Mouse (Mus musculus) layer of hippocampus, adult 2 months (tissue): ENCODE measurements around the gene Hes2. TPM values are rescaled to one million over a fixed set of nuclear protein-coding genes. Genes with fewer than 3 reads are reported as not detected.
A peak's percentile ranks its signal among the peaks of the same experiment; 100 is the strongest.

ENCODE experiments used
- DNase-seq, 2 experiments: peaks; one replicate each; pipeline ENCODE4 v3.0.0; 2022; ENCODE audit warnings: low spot score in 2 of 2
- H3K27ac ChIP-seq: fragments of 200-600 bp; 2 replicates; pipeline ENCODE4 v1.8.1; 2022
- H3K4me3 ChIP-seq: fragments of 200-600 bp; 2 replicates; pipeline ENCODE4 v1.8.1; 2022; ENCODE audit warnings: mild to moderate bottlenecking
- CTCF ChIP-seq: fragments of 200-600 bp; conservative IDR thresholded peaks from 2 replicates; pipeline ENCODE4 v1.8.1; 2022; ENCODE audit warnings: antibody characterized with exemption, mild to moderate bottlenecking, moderate library complexity
- total RNA-seq, 2 experiments: library from RNA; stranded (reverse); gene quantifications; 2 replicates each; pipeline ENCODE4 v1.2.3; 2021

Hes2 gene
- total RNA-seq, 2 experiments from 2014 or later: not detected

DNA sequence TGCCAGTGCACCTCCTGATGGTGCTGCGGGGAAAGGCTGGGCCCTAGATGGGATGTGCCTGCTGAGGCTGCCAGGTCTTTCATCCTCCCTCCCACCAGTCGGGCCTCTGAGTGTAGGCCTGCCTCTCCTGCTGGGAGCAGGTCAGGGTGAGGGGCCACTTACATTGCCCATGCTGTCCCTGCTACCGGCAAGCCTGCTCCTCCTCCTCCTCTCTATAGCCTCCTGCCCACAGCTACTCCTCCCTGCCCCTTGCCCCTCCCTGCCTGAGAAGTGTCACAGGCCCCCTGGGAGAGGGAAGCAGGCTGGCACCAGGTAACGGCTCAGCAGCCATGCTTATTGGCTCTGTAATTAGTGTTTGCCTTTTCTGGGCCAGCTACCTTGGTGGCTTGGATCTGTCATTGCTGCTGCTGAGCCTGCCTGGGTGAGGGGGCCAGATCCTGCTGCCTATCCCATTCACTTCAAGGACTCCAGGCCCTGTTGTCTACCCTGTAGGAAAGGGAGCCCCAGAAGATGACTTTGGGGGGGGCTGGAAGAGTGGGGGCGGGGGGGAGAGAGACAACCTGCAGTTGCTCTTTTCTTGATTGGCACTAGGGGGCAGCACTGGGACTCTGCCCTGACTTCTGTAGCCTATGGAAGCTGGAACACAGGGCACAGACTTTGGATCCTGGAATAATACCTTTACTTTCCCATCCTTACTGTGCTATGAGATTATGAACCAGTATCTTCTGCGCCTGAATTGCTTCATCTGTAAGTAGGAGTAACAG, 22.4 kb upstream of the Hes2 start:
- peak; percentile 85 for TF ChIP-seq CTCF
- no peak overlapping the region for H3K27ac ChIP-seq
- DNase-seq: peak in 1 of 2 experiments; percentile 50
- H3K4me3 ChIP-seq: no peak overlapping the region

DNA sequence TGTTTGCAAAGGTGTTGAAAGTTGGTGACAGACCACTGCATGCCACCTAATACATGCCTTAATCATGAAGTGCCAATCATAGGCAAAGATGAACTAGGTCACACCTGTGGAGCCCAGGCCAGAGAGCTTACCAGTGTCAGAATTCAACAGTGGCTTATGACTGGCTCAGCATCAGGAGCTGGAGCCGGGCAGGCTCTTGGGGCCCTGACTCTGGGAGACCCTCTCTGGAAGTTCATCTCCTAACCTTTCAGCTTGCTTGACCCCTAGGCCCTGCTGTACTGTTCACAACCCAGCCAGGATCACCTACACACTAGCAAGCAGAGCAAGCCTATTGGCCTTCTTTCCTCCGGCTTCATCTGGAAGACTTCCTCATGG, 21.8 kb upstream of the Hes2 start:
- 0 out of 2 replicates have a peak, but pooled peaks have one; percentile 2 for TF ChIP-seq CTCF

DNA sequence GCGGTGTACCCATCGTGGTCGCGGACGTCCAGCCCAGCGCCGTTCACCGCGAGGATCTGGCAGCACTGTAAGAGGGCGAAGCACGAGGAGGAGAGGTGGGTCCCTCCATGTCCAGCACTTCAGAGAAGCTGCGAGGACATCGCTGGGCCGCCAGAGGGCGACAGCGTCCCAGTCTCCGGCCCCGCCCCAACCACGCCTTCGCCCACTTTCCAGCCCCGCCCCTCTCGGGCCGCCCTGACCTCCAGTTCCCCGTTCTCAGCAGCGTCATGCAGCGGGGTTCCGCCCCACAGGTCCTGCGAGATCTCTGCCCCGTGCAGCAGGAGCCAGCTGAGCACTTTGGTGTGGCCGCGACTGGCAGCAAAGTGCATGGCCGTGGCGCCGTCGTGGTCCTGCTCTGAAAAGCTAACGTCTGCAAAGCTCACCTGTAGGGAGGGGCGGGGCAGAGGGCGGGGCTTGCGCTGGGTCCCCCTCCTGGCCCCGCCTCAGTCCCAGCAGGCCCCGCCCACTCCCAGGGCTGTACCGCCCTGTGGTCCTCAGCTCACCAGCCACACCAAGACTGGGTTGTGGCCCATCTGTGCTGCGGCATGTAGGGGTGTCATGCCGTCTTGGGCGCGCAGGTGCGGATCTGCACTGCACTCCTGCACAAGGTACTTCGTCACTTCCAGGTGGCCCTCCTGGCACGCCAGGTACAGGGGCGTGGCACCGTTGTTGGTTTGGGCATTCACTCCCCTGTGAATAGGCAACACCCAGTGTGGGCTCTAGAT, 20.0 kb upstream of the Hes2 start:
- peak; percentile 72 to 82 for DNase-seq
- Histone ChIP-seq H3K27ac (no peak overlapping the region), H3K4me3 (peak overlapping the region; percentile 57)
- peak; percentile 95 for TF ChIP-seq CTCF

More for the DNA sequence above, 21.8 kb upstream of the Hes2 start:
- no peak for DNase-seq
- Histone ChIP-seq H3K27ac (no peak overlapping the region), H3K4me3 (no peak overlapping the region)

- TF ChIP-seq CTCF: peak; percentile 86
- peak in 1 of 2 experiments; percentile 53 for DNase-seq
- Histone ChIP-seq H3K27ac (peak overlapping the region; percentile 49; the same call in 1 of the 2 replicates), H3K4me3 (no peak overlapping the region)
Observed at GRCm38 (mm10) chr4:152140441-152140840, 18.2 kb upstream of the Hes2 start.

DNA sequence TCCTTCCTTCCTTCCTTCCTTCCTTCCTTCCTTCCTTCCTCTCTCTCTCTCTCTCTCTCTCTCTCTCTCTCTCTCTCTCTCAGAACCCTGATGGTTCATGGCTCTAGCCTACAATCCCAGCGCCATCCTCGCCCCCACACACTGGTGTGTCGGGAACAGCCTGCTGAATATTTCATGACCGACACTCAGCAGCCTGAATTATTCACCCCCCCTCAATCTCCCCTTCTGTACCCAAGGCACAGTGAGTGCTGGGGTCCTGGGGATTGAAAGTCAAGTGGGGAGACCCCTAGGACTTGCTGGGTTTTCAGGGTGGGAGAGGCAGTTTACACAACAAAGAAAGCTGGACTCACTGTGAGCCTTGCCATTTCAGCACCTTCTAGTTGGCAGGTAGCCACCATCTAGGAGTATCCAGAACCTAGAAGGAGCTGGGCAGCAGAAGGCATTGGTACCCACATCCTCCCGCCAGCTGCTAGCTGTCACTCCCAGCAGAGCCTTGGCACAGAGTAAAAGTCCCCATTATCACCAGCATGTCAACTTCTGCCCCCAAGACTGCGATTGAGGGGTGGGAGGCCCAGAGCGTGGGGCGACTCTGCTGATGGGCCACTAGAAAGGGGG, 17.0 kb upstream of the Hes2 start:
- DNase-seq: no peak

GRCm38 (mm10) chr4:152143632-152144031, 15.0 kb upstream of the Hes2 start:
- no peak overlapping the region for H3K27ac ChIP-seq
- TF ChIP-seq CTCF: peak; percentile 47
- H3K4me3 ChIP-seq: no peak overlapping the region
- no peak for DNase-seq

More for the DNA sequence above, 17.0 kb upstream of the Hes2 start:
- H3K4me3 ChIP-seq: no peak overlapping the region
- TF ChIP-seq CTCF: no peak
- H3K27ac ChIP-seq: peak overlapping the region; percentile 56; the same call in 1 of the 2 replicates

GRCm38 (mm10) chr4:152145473-152145872, 13.2 kb upstream of the Hes2 start:
- Histone ChIP-seq H3K27ac (no peak overlapping the region), H3K4me3 (no peak overlapping the region)
- DNase-seq: no peak
- no peak for TF ChIP-seq CTCF

- no peak overlapping the region for H3K27ac ChIP-seq
- no peak overlapping the region for H3K4me3 ChIP-seq
- no peak for TF ChIP-seq CTCF
- DNase-seq: no peak
Observed at GRCm38 (mm10) chr4:152146033-152146827, 12.4 kb upstream of the Hes2 start.

DNA sequence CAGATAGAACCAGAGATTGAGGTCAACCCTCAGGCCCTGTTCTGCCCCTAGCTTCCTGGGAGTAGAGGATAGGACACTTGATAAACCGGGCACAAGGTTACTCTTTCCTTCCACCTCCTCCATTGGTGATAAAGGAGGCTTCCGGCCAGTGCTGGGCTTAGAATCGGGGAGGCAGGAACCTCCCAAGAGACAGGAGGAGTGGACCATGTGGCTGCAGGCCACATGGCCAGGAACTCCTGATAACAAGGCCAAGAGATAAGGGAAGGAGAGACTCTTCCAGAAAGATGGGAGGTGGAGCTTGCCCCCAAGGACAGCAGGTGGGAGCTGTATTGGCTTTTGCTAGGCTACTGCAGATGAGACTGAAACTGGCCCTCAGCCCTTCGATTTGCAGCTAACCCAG, 8.1 kb upstream of the Hes2 start:
- no peak overlapping the region for H3K4me3 ChIP-seq
- no peak for DNase-seq
- H3K27ac ChIP-seq: no peak overlapping the region
- no peak for TF ChIP-seq CTCF

- TF ChIP-seq CTCF: no peak
- DNase-seq: no peak
- H3K4me3 ChIP-seq: no peak overlapping the region
- H3K27ac ChIP-seq: no peak overlapping the region
Observed at GRCm38 (mm10) chr4:152151451-152151965, 7.2 kb upstream of the Hes2 start.

GRCm38 (mm10) chr4:152151966-152152544, 6.6 kb upstream of the Hes2 start, which contains the start of gene Espn:
Gene Espn (minus strand): TSS chr4:152152371.
- H3K4me3 ChIP-seq: no peak within 1 kb of the TSS
- H3K27ac ChIP-seq: no peak within 1 kb of the TSS
- no peak for TF ChIP-seq CTCF
- DNase-seq: no peak

DNA sequence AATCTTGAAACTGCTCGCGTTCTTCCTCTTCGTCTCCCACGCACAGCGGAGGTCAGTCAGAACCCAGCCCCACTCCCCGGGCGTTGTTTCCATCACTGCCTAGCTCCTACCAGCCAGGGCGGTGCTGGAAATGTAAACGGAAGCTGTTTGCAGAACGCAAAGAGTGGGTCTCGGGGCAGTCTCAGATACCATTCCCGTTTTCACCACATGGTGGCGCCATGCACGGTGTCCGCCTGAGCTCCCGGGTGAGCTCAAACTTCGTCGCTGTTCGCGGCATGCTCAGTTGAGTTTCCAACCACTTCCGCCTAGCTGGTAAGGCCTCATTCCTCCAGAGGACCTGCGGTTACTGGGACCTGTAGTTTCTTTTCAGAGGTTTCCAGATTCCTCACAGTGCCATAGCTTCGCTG, 4.9 kb upstream of the Hes2 start:
- peak; percentile 93 for TF ChIP-seq CTCF
- Histone ChIP-seq H3K4me3 (peak overlapping the region; percentile 40), H3K27ac (no peak overlapping the region)
- peak; percentile 70 to 87 for DNase-seq
